Mouse (Mus musculus): ENCODE data around the gene Eif2b2.
A peak's percentile ranks its signal among the peaks of the same experiment; 100 is the strongest.

Gene Eif2b2

GRCm38 (mm10) chr12:85219236-85219904 is at the start of gene Eif2b2:
Gene Eif2b2, plus strand, starts transcription at chr12:85219481.
- DNase-seq = peak; percentile 99

GRCm38 (mm10) chr12:85169877-85170276 is 49.4 kb upstream of the Eif2b2 start:
- DNase-seq = no peak

GRCm38 (mm10) chr12:85170284-85170947 is 48.9 kb upstream of the Eif2b2 start:
- DNase-seq = peak; percentile 73

GRCm38 (mm10) chr12:85170948-85171307 is 48.4 kb upstream of the Eif2b2 start:
- DNase-seq = no peak

GRCm38 (mm10) chr12:85174016-85174415 is 45.3 kb upstream of the Eif2b2 start:
- DNase-seq = no peak

GRCm38 (mm10) chr12:85175087-85175675 is 44.1 kb upstream of the Eif2b2 start:
- no peak for DNase-seq

- DNase-seq = no peak
These were observed 43.1 kb upstream of the Eif2b2 start for GRCm38 (mm10) chr12:85175926-85176845.

GRCm38 (mm10) chr12:85176846-85177523 is 42.3 kb upstream of the Eif2b2 start:
- no peak for DNase-seq

GRCm38 (mm10) chr12:85177740-85178239 is 41.5 kb upstream of the Eif2b2 start, which contains the start of gene Pgf:
Gene Pgf, minus strand, starts transcription at chr12:85177790.
- no peak for DNase-seq

- DNase-seq = no peak
These were observed 41.0 kb upstream of the Eif2b2 start for GRCm38 (mm10) chr12:85178294-85178693.

- DNase-seq = no peak
These were observed 37.6 kb upstream of the Eif2b2 start for GRCm38 (mm10) chr12:85181475-85182344.

GRCm38 (mm10) chr12:85182345-85182643 is 37.0 kb upstream of the Eif2b2 start:
- DNase-seq = no peak

- DNase-seq = no peak
These were observed 36.4 kb upstream of the Eif2b2 start for GRCm38 (mm10) chr12:85182898-85183297.

GRCm38 (mm10) chr12:85184118-85184517 is 35.2 kb upstream of the Eif2b2 start:
- DNase-seq = no peak

GRCm38 (mm10) chr12:85185810-85186209 is 33.5 kb upstream of the Eif2b2 start:
- no peak for DNase-seq

- DNase-seq = no peak
These were observed 32.9 kb upstream of the Eif2b2 start for GRCm38 (mm10) chr12:85186361-85186760.

- DNase-seq = no peak
These were observed 29.0 kb upstream of the Eif2b2 start for GRCm38 (mm10) chr12:85190290-85190689.

- DNase-seq = peak; percentile 17
These were observed 26.7 kb upstream of the Eif2b2 start for GRCm38 (mm10) chr12:85192461-85193108.

- DNase-seq = no peak
These were observed 26.1 kb upstream of the Eif2b2 start for GRCm38 (mm10) chr12:85193146-85193545.

GRCm38 (mm10) chr12:85193923-85194622 is 25.2 kb upstream of the Eif2b2 start:
- no peak for DNase-seq

Data from kidney, adult 11 months (tissue).